Mouse (Mus musculus): ENCODE data around the gene Ppcdc. TPM values are rescaled to one million over a fixed set of nuclear protein-coding genes. Genes with fewer than 3 reads are reported as not detected.
A peak's percentile ranks its signal among the peaks of the same experiment; 100 is the strongest.

The Ppcdc gene
- total RNA-seq, 2 experiments from 2014 or later: 10.0 to 19.4 TPM

GRCm38 (mm10) chr9:57386926-57387325, 53.0 kb downstream of the Ppcdc start:
- no peak for ATAC-seq (replicated peaks; ENCODE audit: poor library complexity, severe bottlenecking)

GRCm38 (mm10) chr9:57384621-57385020, 55.3 kb downstream of the Ppcdc start:
- peak; percentile 82 for ATAC-seq (replicated peaks; ENCODE audit: poor library complexity, severe bottlenecking)

- ATAC-seq (replicated peaks; ENCODE audit: poor library complexity, severe bottlenecking): no peak
These were observed 78.9 kb downstream of the Ppcdc start for GRCm38 (mm10) chr9:57360999-57361398.

- no peak for ATAC-seq (replicated peaks; ENCODE audit: poor library complexity, severe bottlenecking)
These were observed 85.3 kb downstream of the Ppcdc start for GRCm38 (mm10) chr9:57354377-57355183.

- no peak; the same call in 1 of the 2 replicates for ATAC-seq (replicated peaks; ENCODE audit: poor library complexity, severe bottlenecking)
These were observed 88.6 kb downstream of the Ppcdc start for GRCm38 (mm10) chr9:57351277-57351676.

- no peak for ATAC-seq (replicated peaks; ENCODE audit: poor library complexity, severe bottlenecking)
These were observed 94.0 kb downstream of the Ppcdc start for GRCm38 (mm10) chr9:57345902-57346301.

GRCm38 (mm10) chr9:57343752-57344151, 96.2 kb downstream of the Ppcdc start:
- no peak for ATAC-seq (replicated peaks; ENCODE audit: poor library complexity, severe bottlenecking)

GRCm38 (mm10) chr9:57342906-57343474, 96.9 kb downstream of the Ppcdc start:
- no peak for ATAC-seq (replicated peaks; ENCODE audit: poor library complexity, severe bottlenecking)

- ATAC-seq (replicated peaks; ENCODE audit: poor library complexity, severe bottlenecking): no peak
These were observed 97.7 kb downstream of the Ppcdc start for GRCm38 (mm10) chr9:57342186-57342585.

- ATAC-seq (replicated peaks; ENCODE audit: poor library complexity, severe bottlenecking): no peak
These were observed 99.6 kb downstream of the Ppcdc start for GRCm38 (mm10) chr9:57340361-57340760.

GRCm38 (mm10) chr9:57339577-57340210, 100.2 kb downstream of the Ppcdc start:
- ATAC-seq (replicated peaks; ENCODE audit: poor library complexity, severe bottlenecking): peak; percentile 98

GRCm38 (mm10) chr9:57338706-57339105, 101.2 kb downstream of the Ppcdc start:
- no peak for ATAC-seq (replicated peaks; ENCODE audit: poor library complexity, severe bottlenecking)

Other genes starting within 250 kb of the Ppcdc start
- not detected in 2 replicates for gene Trcg1, start 203.6 kb downstream of the Ppcdc start, total RNA-seq (2014; fragmentation: Nextera tagmentation)
- gene Trcg1, start 203.6 kb downstream of the Ppcdc start, total RNA-seq (2017): not detected in 2 replicates
- gene 1700017B05Rik, start 177.5 kb downstream of the Ppcdc start, total RNA-seq (2014; fragmentation: Nextera tagmentation): 38.6 and 43.6 TPM in 2 replicates
- 18.9 and 20.0 TPM in 2 replicates for gene 1700017B05Rik, start 177.5 kb downstream of the Ppcdc start, total RNA-seq (2017)
- gene Scamp5, start 27.9 kb upstream of the Ppcdc start, total RNA-seq (2014; fragmentation: Nextera tagmentation): 5.4 and 8.2 TPM in 2 replicates
- 1.6 and 2.2 TPM in 2 replicates for gene Scamp5, start 27.9 kb upstream of the Ppcdc start, total RNA-seq (2017)
- 0.32 TPM in 1 of 2 replicates, not detected in the other for gene Rpp25, start 63.9 kb upstream of the Ppcdc start, total RNA-seq (2014; fragmentation: Nextera tagmentation)
- 0.46 TPM in 1 of 2 replicates, not detected in the other for gene Rpp25, start 63.9 kb upstream of the Ppcdc start, total RNA-seq (2017)
- gene Cox5a, start 81.2 kb upstream of the Ppcdc start, total RNA-seq (2014; fragmentation: Nextera tagmentation): 540 and 741 TPM in 2 replicates
- 121 and 142 TPM in 2 replicates for gene Cox5a, start 81.2 kb upstream of the Ppcdc start, total RNA-seq (2017)
- gene Fam219b, start 97.4 kb upstream of the Ppcdc start, total RNA-seq (2014; fragmentation: Nextera tagmentation): 7.3 and 7.5 TPM in 2 replicates
- 11.4 and 12.6 TPM in 2 replicates for gene Fam219b, start 97.4 kb upstream of the Ppcdc start, total RNA-seq (2017)
- 10.8 and 23.1 TPM in 2 replicates for gene Mpi, start 112.6 kb upstream of the Ppcdc start, total RNA-seq (2014; fragmentation: Nextera tagmentation)
- 13.9 and 17.8 TPM in 2 replicates for gene Mpi, start 112.6 kb upstream of the Ppcdc start, total RNA-seq (2017)
- gene Scamp2, start 120.8 kb upstream of the Ppcdc start, total RNA-seq (2014; fragmentation: Nextera tagmentation): 66.9 and 68.5 TPM in 2 replicates
- 26.8 and 38.2 TPM in 2 replicates for gene Scamp2, start 120.8 kb upstream of the Ppcdc start, total RNA-seq (2017)
- gene Ulk3, start 149.3 kb upstream of the Ppcdc start, total RNA-seq (2014; fragmentation: Nextera tagmentation): 9.9 and 12.9 TPM in 2 replicates
- 3.1 and 6.0 TPM in 2 replicates for gene Ulk3, start 149.3 kb upstream of the Ppcdc start, total RNA-seq (2017)
- not detected in 2 replicates for gene Cplx3, start 166.2 kb upstream of the Ppcdc start, total RNA-seq (2014; fragmentation: Nextera tagmentation)
- gene Cplx3, start 166.2 kb upstream of the Ppcdc start, total RNA-seq (2017): not detected in 2 replicates
- not detected in 2 replicates for gene Lman1l, start 180.7 kb upstream of the Ppcdc start, total RNA-seq (2014; fragmentation: Nextera tagmentation)
- not detected in 2 replicates for gene Lman1l, start 180.7 kb upstream of the Ppcdc start, total RNA-seq (2017)
- gene Csk, start 213.5 kb upstream of the Ppcdc start, total RNA-seq (2014; fragmentation: Nextera tagmentation): 86.9 and 92.3 TPM in 2 replicates
- 83.8 and 113 TPM in 2 replicates for gene Csk, start 213.5 kb upstream of the Ppcdc start, total RNA-seq (2017)
- not detected in 2 replicates for gene Cyp1a2, start 243.6 kb upstream of the Ppcdc start, total RNA-seq (2014; fragmentation: Nextera tagmentation)
- gene Cyp1a2, start 243.6 kb upstream of the Ppcdc start, total RNA-seq (2017): not detected in 2 replicates
- gene Cyp1a1, start 247.8 kb upstream of the Ppcdc start, total RNA-seq (2014; fragmentation: Nextera tagmentation): not detected in 2 replicates
- not detected in 2 replicates for gene Cyp1a1, start 247.8 kb upstream of the Ppcdc start, total RNA-seq (2017)

Measured in granulocyte monocyte progenitor cell, adult 5-6 weeks (primary cell).